20 mouse cellular contexts compared by ENCODE assay signal in the genomic region with DNA sequence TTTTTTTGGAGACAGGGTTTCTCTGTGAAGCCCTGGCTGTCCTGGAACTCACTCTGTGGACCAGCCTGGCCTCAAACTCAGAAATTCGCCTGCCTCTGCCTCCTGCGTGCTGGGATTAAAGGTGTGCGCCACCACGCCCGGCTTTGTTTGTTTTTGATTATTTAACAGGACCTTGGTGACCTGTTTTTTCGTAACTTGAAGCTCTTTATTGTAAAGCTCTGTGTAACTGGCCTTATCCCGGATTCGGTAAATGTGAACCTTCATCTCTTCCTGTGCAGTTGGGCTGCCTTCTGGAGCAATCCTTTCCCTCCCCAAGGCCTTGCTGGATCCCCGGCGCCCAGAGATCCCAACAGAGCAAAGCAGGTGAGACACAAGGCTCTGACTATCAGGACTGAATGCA.
"Had no signal": no experiment of that assay in that cellular context is flagged by ENCODE, and none has a peak within 500 bp of the region (broad histone marks: within the 10 kb centered on the region; RNA-seq: fewer than 3 reads in every experiment).

No protein-coding gene starts in this region.

- ATAC-seq: intestine, embryonic 16.5 days; midbrain, embryonic 13.5 days; midbrain, embryonic 16.5 days had no signal

- H3K9ac ChIP-seq: limb, embryonic 13.5 days; lung, embryonic 15.5 days; midbrain, embryonic 13.5 days; neural tube, embryonic 13.5 days; stomach, embryonic 15.5 days had no signal

- H3K4me3 ChIP-seq: limb, embryonic 10.5 days; limb, embryonic 13.5 days; lung, embryonic 15.5 days; megakaryocyte, embryonic 14.5 days; midbrain, embryonic 10.5 days; midbrain, embryonic 13.5 days; myocyte; neural tube, embryonic 13.5 days; stomach, embryonic 15.5 days had no signal

- H3K4me1 ChIP-seq: limb, embryonic 10.5 days; limb, embryonic 13.5 days; lung, embryonic 15.5 days; midbrain, embryonic 10.5 days; midbrain, embryonic 13.5 days; neural tube, embryonic 13.5 days; stomach, embryonic 15.5 days had no signal

- DNase-seq: layer of hippocampus, postnatal 36 days; lung, adult 18-20 months; lung, postnatal 10 days; lung, postnatal 36 days; retina, postnatal 1 day; right cerebral cortex, postnatal 25 days; spleen, adult 18-20 months; thymus, postnatal 25 days had no signal

- H3K27me3 ChIP-seq: limb, embryonic 13.5 days; lung, embryonic 15.5 days; megakaryocyte, embryonic 14.5 days; midbrain, embryonic 13.5 days; neural tube, embryonic 13.5 days; stomach, embryonic 15.5 days had no signal

- H3K27ac ChIP-seq: kidney, postnatal 0 days; limb, embryonic 10.5 days; limb, embryonic 13.5 days; lung, embryonic 15.5 days; midbrain, embryonic 10.5 days; midbrain, embryonic 13.5 days; neural tube, embryonic 13.5 days; stomach, embryonic 15.5 days had no signal

- H3K4me2 ChIP-seq: limb, embryonic 13.5 days; lung, embryonic 15.5 days; midbrain, embryonic 13.5 days; neural tube, embryonic 13.5 days; stomach, embryonic 15.5 days had no signal

- H3K9me3 ChIP-seq: limb, embryonic 10.5 days; limb, embryonic 13.5 days; lung, embryonic 15.5 days; megakaryocyte, embryonic 14.5 days; midbrain, embryonic 10.5 days; midbrain, embryonic 13.5 days; neural tube, embryonic 13.5 days; stomach, embryonic 15.5 days had no signal
